Mouse (Mus musculus) spleen, adult 2 months (tissue): ENCODE measurements around the gene Marc2.

Experiments
- CTCF ChIP-seq: fragments of 200-500 bp; IDR thresholded peaks from 2 replicates; pipeline ENCODE4 v1.5.1; 2011; ENCODE audit warnings: mild to moderate bottlenecking, inconsistent platforms; ENCODE audit not compliant: insufficient read depth, insufficient read length, insufficient replicate concordance; ENCODE audit errors: extremely low read depth
- POLR2A ChIP-seq: fragments of 200-500 bp; IDR thresholded peaks from 2 replicates; pipeline ENCODE4 v1.6.1; 2011; ENCODE audit warnings: low read depth, low read length, inconsistent platforms

DNA sequence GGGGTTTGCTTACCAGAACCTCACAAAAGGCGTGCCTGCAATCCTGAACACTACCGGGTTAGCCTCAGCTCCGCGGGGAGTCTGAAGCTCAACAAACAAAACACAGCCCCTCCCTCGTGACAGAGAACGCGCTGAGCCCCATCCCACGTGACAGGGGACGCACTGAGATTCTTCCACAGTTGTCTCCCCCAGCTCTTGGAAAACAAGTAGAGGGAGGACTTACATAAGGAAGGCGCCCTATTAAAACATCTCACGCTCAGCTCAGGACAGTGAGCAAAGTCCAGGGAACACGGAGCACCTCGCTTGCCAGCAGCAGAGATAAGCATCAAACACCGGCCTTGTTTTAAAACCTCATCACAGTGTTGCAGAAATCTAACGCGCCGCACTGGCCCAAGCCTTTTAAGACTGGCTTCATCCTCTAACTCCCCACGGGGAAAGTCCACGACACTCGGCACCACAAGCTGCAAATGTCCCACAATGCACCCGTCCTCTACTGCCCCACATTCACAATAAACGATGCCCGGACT, 19.0 kb downstream of the Marc2 start:
- TF ChIP-seq POLR2A (no peak), CTCF (no peak)
